Mouse (Mus musculus): ENCODE measurements around the gene Dgkg. TPM values are rescaled to one million over a fixed set of nuclear protein-coding genes. Genes with fewer than 3 reads are reported as not detected.
A peak's percentile ranks its signal among the peaks of the same experiment; 100 is the strongest.

Gene Dgkg
- polyA plus RNA-seq, 1 experiment, result 1.0 TPM

DNA sequence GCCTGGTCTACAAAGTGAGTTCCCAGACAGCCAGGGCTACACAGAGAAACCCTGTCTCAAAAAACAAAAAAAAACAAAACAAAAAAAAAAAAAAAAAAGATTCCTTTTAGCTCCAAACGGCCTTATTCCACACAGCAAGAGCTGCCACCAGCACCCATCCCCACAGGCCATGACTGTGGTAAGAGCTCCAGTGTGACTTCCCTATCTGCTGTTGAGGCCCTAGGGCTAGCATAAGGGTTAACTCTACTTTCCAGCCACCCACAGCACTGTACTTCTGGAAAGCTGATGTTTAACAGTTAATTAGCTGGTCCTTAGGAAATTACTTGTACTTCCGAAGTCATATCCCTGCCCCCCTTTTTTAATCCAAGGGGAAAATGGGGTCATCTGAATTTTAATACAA, 225.7 kb downstream of the Dgkg start:
- H3K4me3 ChIP-seq (replicated peaks; ENCODE audit: extremely low read depth, low read depth, low read length), result no peak overlapping the region
- WGBS, result 59% methylated on average over 2 of the region's 2 CpGs
- no peak for DNase-seq
- H3K4me1 ChIP-seq (ENCODE audit: control insufficient read depth, insufficient read depth, low read length), result no peaks in the 10 kb centered on the region
- no peak for TF ChIP-seq CTCF (IDR thresholded peaks at IDR 0.05; ENCODE audit: insufficient read depth, low read length)
- TF ChIP-seq POLR2A (IDR thresholded peaks at IDR 0.05; ENCODE audit: borderline replicate concordance, extremely low read depth, low read depth, low read length), result no peak

DNA sequence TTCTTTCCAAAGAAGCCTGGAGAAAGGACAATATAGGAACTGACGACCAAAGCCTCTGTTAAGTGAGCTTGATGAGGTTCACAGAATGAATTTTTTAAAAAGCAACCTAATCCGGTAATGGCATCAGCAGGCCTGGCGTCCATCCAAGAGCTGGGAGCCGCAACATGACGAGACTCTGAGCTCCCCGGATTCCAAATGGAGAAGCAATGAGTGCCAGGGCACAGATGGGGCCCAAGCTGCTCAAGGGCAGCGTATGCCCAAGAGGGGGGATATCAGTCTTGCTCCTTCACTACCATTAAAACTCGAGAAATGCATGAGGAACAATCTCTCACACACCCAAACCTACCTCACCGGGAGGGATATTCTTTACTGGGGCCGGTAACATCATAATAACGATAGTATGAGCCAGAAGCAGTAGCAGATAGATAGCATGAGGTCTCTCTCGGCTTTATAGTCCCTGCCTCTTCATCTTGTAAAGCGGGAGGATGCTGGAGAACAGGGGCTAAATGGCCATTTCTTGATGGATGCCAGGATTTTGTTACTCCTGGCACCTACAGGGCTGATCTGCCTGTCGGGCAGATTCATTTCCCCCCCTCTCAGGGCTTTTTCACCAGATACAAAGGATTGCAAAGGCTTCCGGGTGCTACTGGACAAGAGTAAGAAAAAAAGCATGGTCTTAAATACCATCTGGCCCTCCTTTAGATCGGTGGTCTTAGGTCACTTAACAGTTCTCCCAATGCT, 226.6 kb downstream of the Dgkg start:
- no peak overlapping the region for H3K4me3 ChIP-seq (replicated peaks; ENCODE audit: extremely low read depth, low read depth, low read length)
- no peaks in the 10 kb centered on the region for H3K4me1 ChIP-seq (ENCODE audit: control insufficient read depth, insufficient read depth, low read length)
- 69% methylated on average over 16 of the region's 16 CpGs for WGBS
- no peak for DNase-seq
- no peak for TF ChIP-seq CTCF (IDR thresholded peaks at IDR 0.05; ENCODE audit: insufficient read depth, low read length)
- no peak for TF ChIP-seq POLR2A (IDR thresholded peaks at IDR 0.05; ENCODE audit: borderline replicate concordance, extremely low read depth, low read depth, low read length)

DNA sequence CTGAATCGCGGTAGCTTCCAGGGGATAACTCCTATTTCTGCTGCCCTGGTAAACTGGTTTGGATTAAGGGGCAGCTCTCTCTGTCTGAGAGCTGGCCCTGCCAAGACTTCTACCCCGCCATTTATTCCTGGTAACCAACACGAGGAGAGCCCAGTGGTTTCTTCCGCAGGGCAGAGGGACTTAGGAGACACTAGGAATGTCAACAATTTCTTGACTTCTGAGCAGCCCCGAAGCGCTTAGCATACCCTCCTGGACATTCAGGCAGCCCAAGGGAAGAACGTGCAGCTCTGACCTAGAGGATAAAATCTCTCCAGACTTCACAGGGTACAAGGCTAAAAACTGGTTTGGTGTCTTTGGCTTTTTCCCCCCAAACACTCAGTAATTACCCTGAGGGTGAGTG, 227.6 kb downstream of the Dgkg start:
- no peak for DNase-seq
- H3K4me3 ChIP-seq (replicated peaks; ENCODE audit: extremely low read depth, low read depth, low read length), result no peak overlapping the region
- WGBS, result 29% methylated on average over 8 of the region's 8 CpGs
- TF ChIP-seq POLR2A (IDR thresholded peaks at IDR 0.05; ENCODE audit: borderline replicate concordance, extremely low read depth, low read depth, low read length) (no peak), CTCF (IDR thresholded peaks at IDR 0.05; ENCODE audit: insufficient read depth, low read length) (no peak)
- no peaks in the 10 kb centered on the region for H3K4me1 ChIP-seq (ENCODE audit: control insufficient read depth, insufficient read depth, low read length)

DNA sequence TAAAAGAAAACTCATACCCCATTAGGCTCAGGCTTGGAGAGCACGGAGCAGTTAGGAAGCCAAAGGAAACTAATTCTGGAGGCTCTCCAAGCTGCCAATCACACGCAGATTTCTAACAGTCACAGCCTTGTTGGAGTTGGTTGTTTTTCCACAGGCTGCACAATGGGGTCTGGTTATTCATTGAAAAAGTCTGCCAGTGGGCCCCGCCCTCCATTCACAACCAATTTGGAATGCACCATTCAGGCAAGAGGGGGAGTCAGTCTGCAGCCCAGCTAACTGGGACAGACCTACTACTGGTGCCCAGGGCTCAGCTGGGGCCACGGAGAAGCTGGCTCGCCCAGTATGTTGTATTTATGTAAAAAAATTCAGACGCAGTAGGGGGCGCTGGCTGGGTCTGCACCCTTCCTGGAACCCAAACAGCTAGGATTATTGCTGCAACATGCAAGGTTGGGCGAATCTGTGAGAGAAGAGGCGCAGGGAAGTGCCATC, 228.1 kb downstream of the Dgkg start:
- TF ChIP-seq CTCF (IDR thresholded peaks at IDR 0.05; ENCODE audit: insufficient read depth, low read length) (peak; percentile 17; the same call in 1 of the 2 replicates), POLR2A (IDR thresholded peaks at IDR 0.05; ENCODE audit: borderline replicate concordance, extremely low read depth, low read depth, low read length) (no peak)
- H3K4me3 ChIP-seq (replicated peaks; ENCODE audit: extremely low read depth, low read depth, low read length), result no peak overlapping the region
- DNase-seq, result peak; percentile 64
- no peaks in the 10 kb centered on the region for H3K4me1 ChIP-seq (ENCODE audit: control insufficient read depth, insufficient read depth, low read length)
- 13% methylated on average over 9 of the region's 9 CpGs for WGBS

DNA sequence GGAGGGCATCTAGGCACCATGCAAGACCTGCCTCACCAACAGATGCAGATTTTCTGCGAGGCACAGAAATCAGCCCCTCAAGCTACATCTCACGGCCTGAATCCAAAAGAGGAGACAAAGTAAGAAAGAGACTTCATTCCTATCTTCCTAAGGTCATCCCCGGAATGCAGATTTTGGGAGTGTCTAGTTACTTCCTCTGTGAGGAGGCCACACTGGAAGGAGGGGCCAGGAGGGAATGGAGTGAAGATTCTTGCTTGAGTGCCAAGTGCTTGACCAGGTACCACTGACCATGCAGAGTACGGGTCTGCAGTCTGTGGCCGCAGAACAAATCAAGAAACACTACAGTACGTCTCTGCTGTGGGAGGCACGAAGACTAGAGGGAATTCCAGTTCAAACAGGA, 230.2 kb downstream of the Dgkg start:
- Histone ChIP-seq H3K4me3 (replicated peaks; ENCODE audit: extremely low read depth, low read depth, low read length) (no peak overlapping the region), H3K4me1 (ENCODE audit: control insufficient read depth, insufficient read depth, low read length) (no peaks in the 10 kb centered on the region)
- DNase-seq, result no peak
- TF ChIP-seq POLR2A (IDR thresholded peaks at IDR 0.05; ENCODE audit: borderline replicate concordance, extremely low read depth, low read depth, low read length) (no peak), CTCF (IDR thresholded peaks at IDR 0.05; ENCODE audit: insufficient read depth, low read length) (no peak)
- WGBS, result 73% methylated on average over 7 of the region's 7 CpGs

DNA sequence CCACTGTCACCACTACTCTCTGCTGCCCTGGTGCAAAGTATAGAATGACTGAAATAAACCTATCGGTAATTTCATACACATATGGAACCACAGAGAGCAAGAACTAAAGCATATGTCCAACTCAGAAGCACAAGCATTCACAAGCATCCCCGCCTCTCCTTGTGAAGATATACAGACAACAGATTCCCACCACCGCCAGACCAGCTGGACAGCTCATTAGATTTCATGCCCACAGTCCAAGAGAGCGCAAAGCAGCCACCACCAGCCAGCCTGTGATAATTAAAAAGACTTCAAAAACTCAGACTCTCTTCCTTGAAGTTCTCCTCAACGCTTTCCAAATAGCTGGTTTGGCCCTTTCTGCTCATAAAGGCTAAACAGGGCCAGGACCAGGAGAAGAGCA, 234.8 kb downstream of the Dgkg start:
- WGBS, result 74% methylated on average over 5 of the region's 5 CpGs

More for the DNA sequence above, 234.8 kb downstream of the Dgkg start:
- H3K4me3 ChIP-seq (replicated peaks; ENCODE audit: extremely low read depth, low read depth, low read length), result no peak overlapping the region
- TF ChIP-seq POLR2A (IDR thresholded peaks at IDR 0.05; ENCODE audit: borderline replicate concordance, extremely low read depth, low read depth, low read length) (no peak), CTCF (IDR thresholded peaks at IDR 0.05; ENCODE audit: insufficient read depth, low read length) (no peak)
- DNase-seq, result no peak
- H3K4me1 ChIP-seq (ENCODE audit: control insufficient read depth, insufficient read depth, low read length), result no peaks in the 10 kb centered on the region; the same call in 1 of the 2 replicates

Other genes starting within 250 kb of the Dgkg start
- 88.0 and 92.8 TPM in 2 replicates for gene Etv5, start 217.5 kb downstream of the Dgkg start, polyA plus RNA-seq (2012; rRNA removed)
- not detected in 2 replicates for gene Crygs, start 154.4 kb upstream of the Dgkg start, polyA plus RNA-seq (2012; rRNA removed)
- 8.3 and 12.5 TPM in 2 replicates for gene Tbccd1, start 200.4 kb upstream of the Dgkg start, polyA plus RNA-seq (2012; rRNA removed)
- gene Dnajb11, start 200.6 kb upstream of the Dgkg start, polyA plus RNA-seq (2012; rRNA removed), result 18.1 and 18.6 TPM in 2 replicates
- 4.1 and 5.8 TPM in 2 replicates for gene Ahsg, start 234.1 kb upstream of the Dgkg start, polyA plus RNA-seq (2012; rRNA removed)

Measured in lung, adult 2 months (tissue).